Mouse (Mus musculus) thymus, adult 2 months (tissue): Measurements from ENCODE around the gene Dync2h1. TPM values are rescaled to one million over a fixed set of nuclear protein-coding genes. Genes with fewer than 3 reads are reported as not detected.
"Not testable (repeated sequence)": the region's sequence is repeated elsewhere in the genome, so short reads cannot be mapped to it uniquely, and the experiment has no call there.

Source experiments
- DNase-seq: peaks from one replicate; pipeline ENCODE4 v3.0.0; 2021
- H3K27ac ChIP-seq: fragments of 200-500 bp; 2 replicates; pipeline ENCODE4 v1.5.1; 2012; ENCODE audit warnings: low read length, control low read depth; ENCODE audit not compliant: control insufficient read depth, insufficient read depth
- H3K27me3 ChIP-seq: fragments of 200-500 bp; 2 replicates; pipeline ENCODE4 v1.6.1; 2012; ENCODE audit warnings: mild to moderate bottlenecking, low read length, moderate library complexity, mixed read lengths; ENCODE audit not compliant: control insufficient read depth, insufficient read depth
- H3K36me3 ChIP-seq: fragments of 200-500 bp; 2 replicates; pipeline ENCODE4 v1.6.1; 2012; ENCODE audit warnings: mild to moderate bottlenecking, low read length, moderate library complexity; ENCODE audit not compliant: control insufficient read depth, insufficient read depth
- H3K4me1 ChIP-seq: fragments of 200-500 bp; replicated peaks from 2 replicates; pipeline ENCODE4 v1.6.1; 2012; ENCODE audit warnings: low read length; ENCODE audit not compliant: control insufficient read depth, insufficient read depth
- H3K4me3 ChIP-seq: fragments of 200-500 bp; 2 replicates; pipeline ENCODE4 v1.5.1; 2012; ENCODE audit warnings: mild to moderate bottlenecking, low read length, control low read depth, moderate library complexity; ENCODE audit not compliant: control insufficient read depth, insufficient read depth
- CTCF ChIP-seq: fragments of 200-500 bp; IDR thresholded peaks from 2 replicates; pipeline ENCODE4 v1.5.1; 2012; ENCODE audit warnings: mild to moderate bottlenecking, control low read depth, low read length, moderate library complexity, borderline replicate concordance; ENCODE audit not compliant: control insufficient read depth, poor library complexity, insufficient read depth; ENCODE audit errors: extremely low read depth
- POLR2A ChIP-seq: fragments of 200-500 bp; IDR thresholded peaks from 2 replicates; pipeline ENCODE4 v1.6.1; 2012; ENCODE audit warnings: mild to moderate bottlenecking, low read length, control low read depth, moderate library complexity; ENCODE audit not compliant: control insufficient read depth, poor library complexity, insufficient read depth; ENCODE audit errors: extremely low read depth
- WGBS: fragments of 180-500 bp; shearing (Covaris S2); methylation state at CpG from one replicate; pipeline ENCODE4 v1.1.7; 2018; 5-methylcytosine and 5-hydroxymethylcytosine counted together
- polyA plus RNA-seq: library from polyadenylated mRNA; depleted of rRNA; stranded (reverse); fragments of >200 nt; gene quantifications from 2 replicates; pipeline ENCODE4 v1.2.3, GENCODE M21; 2012; rRNA removed

The Dync2h1 gene
- polyA plus RNA-seq, 1 experiment, result 1.2 TPM

- TF ChIP-seq CTCF, result no peak
- no peak for TF ChIP-seq POLR2A
- WGBS, result 61% methylated on average over 1 of the region's 1 CpGs
- H3K4me1 ChIP-seq, result no peaks in the 10 kb centered on the region
- H3K27me3 ChIP-seq, result no peaks in the 10 kb centered on the region
- DNase-seq, result no peak
- H3K36me3 ChIP-seq, result no peaks in the 10 kb centered on the region
- no peak overlapping the region for H3K27ac ChIP-seq
- H3K4me3 ChIP-seq, result no peak overlapping the region
Observed at GRCm38 (mm10) chr9:6927399-6928035, 256.7 kb downstream of the Dync2h1 start.

- Histone ChIP-seq H3K36me3 (no peaks in the 10 kb centered on the region), H3K4me3 (no peak overlapping the region), H3K27me3 (no peaks in the 10 kb centered on the region), H3K27ac (no peak overlapping the region), H3K4me1 (no peaks in the 10 kb centered on the region)
- no peak for DNase-seq
- no peak for TF ChIP-seq POLR2A
- no peak for TF ChIP-seq CTCF
- WGBS, result 100% methylated on average over 1 of the region's 1 CpGs
Observed at GRCm38 (mm10) chr9:6913471-6913870, 270.8 kb downstream of the Dync2h1 start.

- not testable (repeated sequence) for H3K4me3 ChIP-seq, H3K4me1 ChIP-seq, H3K36me3 ChIP-seq, H3K27ac ChIP-seq, DNase-seq, H3K27me3 ChIP-seq
- WGBS, result 65% methylated on average over 4 of the region's 4 CpGs
Observed at GRCm38 (mm10) chr9:6910537-6910936, 273.7 kb downstream of the Dync2h1 start.

- no peak for DNase-seq
- H3K4me3 ChIP-seq, result no peak overlapping the region
- H3K4me1 ChIP-seq, result no peaks in the 10 kb centered on the region
- no peaks in the 10 kb centered on the region for H3K36me3 ChIP-seq
- no peaks in the 10 kb centered on the region for H3K27me3 ChIP-seq
- no peak overlapping the region for H3K27ac ChIP-seq
- TF ChIP-seq CTCF (no peak), POLR2A (no peak)
- 87% methylated on average over 1 of the region's 1 CpGs for WGBS
Observed at GRCm38 (mm10) chr9:6901620-6902019, 282.6 kb downstream of the Dync2h1 start.

- Histone ChIP-seq H3K27ac (no peak overlapping the region), H3K4me1 (no peaks in the 10 kb centered on the region), H3K36me3 (no peaks in the 10 kb centered on the region), H3K27me3 (no peaks in the 10 kb centered on the region), H3K4me3 (no peak overlapping the region)
- DNase-seq, result no peak
- TF ChIP-seq POLR2A (no peak), CTCF (no peak)
Observed at GRCm38 (mm10) chr9:6891331-6891730, 292.9 kb downstream of the Dync2h1 start.

GRCm38 (mm10) chr9:6881187-6881984 is 302.9 kb downstream of the Dync2h1 start:
- Histone ChIP-seq H3K27me3 (no peaks in the 10 kb centered on the region), H3K36me3 (no peaks in the 10 kb centered on the region), H3K4me1 (no peaks in the 10 kb centered on the region), H3K4me3 (no peak overlapping the region), H3K27ac (no peak overlapping the region)
- no peak for DNase-seq
- WGBS, result 82% methylated on average over 1 of the region's 1 CpGs
- TF ChIP-seq CTCF, result no peak
- no peak for TF ChIP-seq POLR2A

Other genes with a start within 250 kb of the Dync2h1 start
- gene Dcun1d5, start 74 bp upstream of the Dync2h1 start, polyA plus RNA-seq, result 46.2 and 64.8 TPM in 2 replicates
- 0.20 and 0.36 TPM in 2 replicates for gene Mmp13, start 88.1 kb upstream of the Dync2h1 start, polyA plus RNA-seq
- 2.2 and 3.6 TPM in 2 replicates for gene Mmp12, start 159.9 kb upstream of the Dync2h1 start, polyA plus RNA-seq
- gene Mmp1b, start 203.6 kb upstream of the Dync2h1 start, polyA plus RNA-seq, result not detected in 2 replicates